Mouse (Mus musculus) megakaryocyte, adult 5-6 weeks (primary cell): ENCODE measurements at regions not wholly inside any gene's neighbourhood (a gene's known extent, or its start where the extent isn't known, plus 50 kb on each side); places are given as distances from the start of the nearest gene placed in this dataset.

Source experiments
- ATAC-seq: 2 replicates; pipeline ENCODE4 v1.8.0; 2016; ENCODE audit warnings: mild to moderate bottlenecking, inconsistent platforms; ENCODE audit not compliant: poor library complexity, severe bottlenecking

GRCm38 (mm10) chr11:112163681-112164265, 618.3 kb upstream of the Sox9 start:
- ATAC-seq, result no peak

GRCm38 (mm10) chr11:112173585-112173984, 608.4 kb upstream of the Sox9 start:
- no peak for ATAC-seq

GRCm38 (mm10) chr11:112175302-112175701, 606.7 kb upstream of the Sox9 start:
- ATAC-seq, result no peak

- ATAC-seq, result no peak
Measured at GRCm38 (mm10) chr11:112180666-112181065, 601.4 kb upstream of the Sox9 start.

GRCm38 (mm10) chr11:112197620-112198268, 584.3 kb upstream of the Sox9 start:
- ATAC-seq, result no peak

- ATAC-seq, result no peak
Measured at GRCm38 (mm10) chr11:112204561-112204960, 577.5 kb upstream of the Sox9 start.

- ATAC-seq, result no peak
Measured at GRCm38 (mm10) chr11:112209414-112209813, 572.6 kb upstream of the Sox9 start.

GRCm38 (mm10) chr11:112219046-112219720, 562.8 kb upstream of the Sox9 start:
- no peak for ATAC-seq

- ATAC-seq, result no peak
Measured at GRCm38 (mm10) chr11:112234492-112235116, 547.4 kb upstream of the Sox9 start.

- no peak for ATAC-seq
Measured at GRCm38 (mm10) chr11:112238960-112239884, 542.8 kb upstream of the Sox9 start.

GRCm38 (mm10) chr11:112252548-112252947, 529.5 kb upstream of the Sox9 start:
- no peak for ATAC-seq

GRCm38 (mm10) chr11:112253061-112253460, 529.0 kb upstream of the Sox9 start:
- no peak for ATAC-seq

- no peak for ATAC-seq
Measured at GRCm38 (mm10) chr11:112256326-112256725, 525.7 kb upstream of the Sox9 start.

GRCm38 (mm10) chr11:112264077-112264476, 517.9 kb upstream of the Sox9 start:
- ATAC-seq, result no peak

GRCm38 (mm10) chr11:112270911-112271310, 511.1 kb upstream of the Sox9 start:
- ATAC-seq, result no peak

- no peak for ATAC-seq
Measured at GRCm38 (mm10) chr11:112278566-112278965, 503.5 kb upstream of the Sox9 start.

GRCm38 (mm10) chr11:112282911-112283310, 499.1 kb upstream of the Sox9 start:
- no peak for ATAC-seq

GRCm38 (mm10) chr11:112298901-112299341, 483.1 kb upstream of the Sox9 start:
- no peak for ATAC-seq

GRCm38 (mm10) chr11:112303091-112303490, 478.9 kb upstream of the Sox9 start:
- no peak for ATAC-seq

- ATAC-seq, result no peak
Measured at GRCm38 (mm10) chr11:112325850-112326249, 456.2 kb upstream of the Sox9 start.

GRCm38 (mm10) chr11:112327606-112328005, 454.4 kb upstream of the Sox9 start:
- ATAC-seq, result no peak
